Mouse (Mus musculus): ENCODE measurements around the gene Gm43738. TPM values are rescaled to one million over a fixed set of nuclear protein-coding genes. Genes with fewer than 3 reads are reported as not detected.

Gm43738 gene
- not detected in 2 replicates for polyA plus RNA-seq (2012; rRNA removed)

DNA sequence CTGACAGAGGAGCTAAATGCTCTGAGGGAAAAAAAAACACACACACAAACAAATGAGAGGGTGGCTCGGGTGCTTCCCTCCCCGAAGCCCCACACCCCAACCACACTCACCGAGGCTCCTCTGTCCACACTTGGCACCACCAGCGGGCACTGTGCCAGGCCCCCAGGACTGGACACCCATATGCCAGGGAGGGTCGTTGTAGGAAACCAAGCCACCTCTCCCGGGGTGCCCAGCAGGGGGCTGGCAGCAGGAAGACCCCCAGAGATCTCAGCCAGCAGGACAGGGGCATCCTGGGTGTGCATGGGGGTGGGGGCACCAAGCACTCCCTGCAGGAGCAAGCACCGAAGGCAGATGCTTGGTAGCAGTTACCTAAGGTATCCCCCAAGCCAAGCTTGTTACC lies at the start of gene Gm43738:
TSS of gene Gm43738 (minus strand) at position 289 of the 400 bp plus-strand sequence.

GRCm38 (mm10) chr3:89135958-89136357 lies 35.1 kb upstream of the Gm43738 start, which contains the start of gene Pklr:
Gene Pklr (plus strand): TSS chr3:89136142.

DNA sequence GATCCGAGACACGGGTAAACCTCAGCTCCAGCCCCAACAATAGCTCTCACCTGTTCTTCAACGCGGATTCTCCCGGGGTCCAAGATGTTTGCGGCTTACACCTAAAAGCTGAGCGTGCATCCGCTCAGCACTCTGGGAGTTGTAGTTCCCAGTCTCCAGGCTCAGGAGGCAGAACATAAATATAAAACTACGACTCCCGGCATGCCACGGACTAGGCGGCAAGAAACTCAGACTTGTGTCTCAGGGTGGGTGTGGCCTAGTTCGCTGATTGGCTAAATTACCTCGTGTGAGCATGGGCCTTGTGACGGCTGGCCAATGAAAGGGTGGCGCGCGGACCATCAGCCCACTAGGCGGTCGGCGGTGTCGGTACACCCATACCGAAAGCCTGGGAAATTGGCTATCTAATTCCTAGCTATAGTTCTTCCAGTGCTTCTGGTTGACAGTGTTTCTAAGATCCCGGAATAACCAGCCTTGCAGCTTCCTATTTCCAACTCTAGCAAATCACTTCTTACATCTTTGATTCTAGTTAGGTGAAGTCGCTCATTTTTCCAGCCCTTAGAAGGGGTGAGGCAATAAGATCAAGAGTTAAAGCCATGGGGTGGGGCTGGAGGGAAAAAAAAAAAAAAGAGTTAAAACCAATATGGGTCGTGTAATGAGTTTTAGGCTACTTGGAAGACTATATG lies 1.1 kb upstream of the Gm43738 start, which contains the start of gene Fdps:
TSS of gene Fdps (minus strand) at position 148 of the 683 bp plus-strand sequence.

GRCm38 (mm10) chr3:89093175-89093574 lies 7.7 kb downstream of the Gm43738 start, which contains the start of gene Rusc1:
Gene Rusc1 (minus strand): TSS chr3:89093311.

Other genes starting within 250 kb of the Gm43738 start
- gene Msto1, start 187.1 kb downstream of the Gm43738 start, polyA plus RNA-seq (2012; rRNA removed) = 45.9 and 55.4 TPM in 2 replicates
- 8.8 and 10.1 TPM in 2 replicates for gene Ash1l, start 150.5 kb downstream of the Gm43738 start, polyA plus RNA-seq (2012; rRNA removed)
- gene Dap3, start 149.9 kb downstream of the Gm43738 start, polyA plus RNA-seq (2012; rRNA removed) = 36.9 and 38.6 TPM in 2 replicates
- gene Rusc1, start 7.8 kb downstream of the Gm43738 start, polyA plus RNA-seq (2012; rRNA removed) = 36.2 and 37.3 TPM in 2 replicates
- 139 and 176 TPM in 2 replicates for gene Fdps, start 860 bp upstream of the Gm43738 start, polyA plus RNA-seq (2012; rRNA removed)
- gene Pklr, start 35.0 kb upstream of the Gm43738 start, polyA plus RNA-seq (2012; rRNA removed) = 2.0 and 8.7 TPM in 2 replicates
- gene Hcn3, start 59.1 kb upstream of the Gm43738 start, polyA plus RNA-seq (2012; rRNA removed) = 9.1 and 13.9 TPM in 2 replicates
- gene Clk2, start 63.7 kb upstream of the Gm43738 start, polyA plus RNA-seq (2012; rRNA removed) = 89.7 and 99.3 TPM in 2 replicates
- 154 and 183 TPM in 2 replicates for gene Scamp3, start 76.4 kb upstream of the Gm43738 start, polyA plus RNA-seq (2012; rRNA removed)
- gene Fam189b, start 82.0 kb upstream of the Gm43738 start, polyA plus RNA-seq (2012; rRNA removed) = 63.7 and 65.9 TPM in 2 replicates
- gene Gba, start 101.8 kb upstream of the Gm43738 start, polyA plus RNA-seq (2012; rRNA removed) = 61.5 and 89.3 TPM in 2 replicates
- 59.8 and 60.5 TPM in 2 replicates for gene Thbs3, start 114.1 kb upstream of the Gm43738 start, polyA plus RNA-seq (2012; rRNA removed)
- gene Mtx1, start 126.0 kb upstream of the Gm43738 start, polyA plus RNA-seq (2012; rRNA removed) = 229 and 256 TPM in 2 replicates
- 16.1 and 33.4 TPM in 2 replicates for gene Muc1, start 128.0 kb upstream of the Gm43738 start, polyA plus RNA-seq (2012; rRNA removed)
- 267 and 351 TPM in 2 replicates for gene Krtcap2, start 144.9 kb upstream of the Gm43738 start, polyA plus RNA-seq (2012; rRNA removed)
- gene Trim46, start 145.2 kb upstream of the Gm43738 start, polyA plus RNA-seq (2012; rRNA removed) = 16.5 and 20.5 TPM in 2 replicates
- 503 and 662 TPM in 2 replicates for gene Dpm3, start 158.3 kb upstream of the Gm43738 start, polyA plus RNA-seq (2012; rRNA removed)
- gene Slc50a1, start 169.5 kb upstream of the Gm43738 start, polyA plus RNA-seq (2012; rRNA removed) = 203 and 215 TPM in 2 replicates
- 43.0 and 48.2 TPM in 2 replicates for gene Efna1, start 180.0 kb upstream of the Gm43738 start, polyA plus RNA-seq (2012; rRNA removed)
- gene Efna3, start 221.9 kb upstream of the Gm43738 start, polyA plus RNA-seq (2012; rRNA removed) = 1.9 and 5.0 TPM in 2 replicates
- gene Efna4, start 236.9 kb upstream of the Gm43738 start, polyA plus RNA-seq (2012; rRNA removed) = 36.4 and 44.7 TPM in 2 replicates
- gene Adam15, start 248.9 kb upstream of the Gm43738 start, polyA plus RNA-seq (2012; rRNA removed) = 179 and 187 TPM in 2 replicates